Mouse (Mus musculus): ENCODE results near the gene Atp6v1e2. TPM values are rescaled to one million over a fixed set of nuclear protein-coding genes. Genes with fewer than 3 reads are reported as not detected.
A peak's percentile ranks its signal among the peaks of the same experiment; 100 is the strongest.

Atp6v1e2 gene
- polyA plus RNA-seq, 1 experiment from 2014 or later = not detected

GRCm38 (mm10) chr17:86909733-86910495 is 37.8 kb downstream of the Atp6v1e2 start:
- 66% methylated on average over 14 of the region's 14 CpGs for WGBS
- H3K4me1 ChIP-seq = peaks cover 19% of the 10 kb centered on the region
- no peak overlapping the region for H3K27ac ChIP-seq
- H3K36me3 ChIP-seq = no peaks in the 10 kb centered on the region
- no peak for ATAC-seq (replicated peaks; ENCODE audit: low FRiP score)
- H3K27me3 ChIP-seq = peaks cover 21% of the 10 kb centered on the region; the same call in 1 of the 2 replicates
- H3K9me3 ChIP-seq (replicated peaks) = no peaks in the 10 kb centered on the region
- no peak overlapping the region for H3K4me3 ChIP-seq (replicated peaks)
- no peak overlapping the region for H3K9ac ChIP-seq
- no peak overlapping the region for H3K4me2 ChIP-seq

GRCm38 (mm10) chr17:86908316-86908715 is 39.4 kb downstream of the Atp6v1e2 start:
- Histone ChIP-seq H3K9ac (no peak overlapping the region), H3K4me3 (replicated peaks) (no peak overlapping the region), H3K4me2 (no peak overlapping the region), H3K9me3 (replicated peaks) (no peaks in the 10 kb centered on the region), H3K27ac (no peak overlapping the region), H3K27me3 (peaks cover 21% of the 10 kb centered on the region; the same call in 1 of the 2 replicates), H3K4me1 (peaks cover 34% of the 10 kb centered on the region), H3K36me3 (no peaks in the 10 kb centered on the region)
- ATAC-seq (replicated peaks; ENCODE audit: low FRiP score) = no peak
- 49% methylated on average over 8 of the region's 8 CpGs for WGBS

GRCm38 (mm10) chr17:86907092-86907491 is 40.6 kb downstream of the Atp6v1e2 start:
- no peak overlapping the region for H3K4me3 ChIP-seq (replicated peaks)
- no peak overlapping the region for H3K9ac ChIP-seq
- H3K9me3 ChIP-seq (replicated peaks) = no peaks in the 10 kb centered on the region
- peaks cover 34% of the 10 kb centered on the region for H3K4me1 ChIP-seq
- H3K4me2 ChIP-seq = no peak overlapping the region
- H3K27me3 ChIP-seq = peaks cover 21% of the 10 kb centered on the region; the same call in 1 of the 2 replicates
- H3K36me3 ChIP-seq = no peaks in the 10 kb centered on the region
- 95% methylated on average over 3 of the region's 3 CpGs for WGBS
- ATAC-seq (replicated peaks; ENCODE audit: low FRiP score) = no peak
- no peak overlapping the region for H3K27ac ChIP-seq

GRCm38 (mm10) chr17:86906601-86907000 is 41.1 kb downstream of the Atp6v1e2 start:
- H3K27me3 ChIP-seq = peaks cover 21% of the 10 kb centered on the region; the same call in 1 of the 2 replicates
- WGBS = 24% methylated on average over 6 of the region's 6 CpGs
- H3K36me3 ChIP-seq = no peaks in the 10 kb centered on the region
- no peaks in the 10 kb centered on the region for H3K9me3 ChIP-seq (replicated peaks)
- no peak overlapping the region for H3K9ac ChIP-seq
- peaks cover 33% of the 10 kb centered on the region for H3K4me1 ChIP-seq
- no peak overlapping the region for H3K4me2 ChIP-seq
- H3K27ac ChIP-seq = no peak overlapping the region
- H3K4me3 ChIP-seq (replicated peaks) = no peak overlapping the region
- ATAC-seq (replicated peaks; ENCODE audit: low FRiP score) = no peak

- no peak for ATAC-seq (replicated peaks; ENCODE audit: low FRiP score)
- 2% methylated on average over 9 of the region's 9 CpGs for WGBS
- Histone ChIP-seq H3K9ac (no peak overlapping the region), H3K27me3 (peaks cover 21% of the 10 kb centered on the region; the same call in 1 of the 2 replicates), H3K36me3 (no peaks in the 10 kb centered on the region), H3K4me1 (peaks cover 30% of the 10 kb centered on the region), H3K4me3 (replicated peaks) (no peak overlapping the region), H3K9me3 (replicated peaks) (no peaks in the 10 kb centered on the region), H3K27ac (peak overlapping the region; percentile 63), H3K4me2 (peak overlapping the region; percentile 35)
These were observed 41.6 kb downstream of the Atp6v1e2 start for GRCm38 (mm10) chr17:86906136-86906461.

GRCm38 (mm10) chr17:86905297-86906135 is 42.2 kb downstream of the Atp6v1e2 start:
- Histone ChIP-seq H3K27me3 (peaks cover 21% of the 10 kb centered on the region; the same call in 1 of the 2 replicates), H3K27ac (peak overlapping the region; percentile 63), H3K36me3 (no peaks in the 10 kb centered on the region), H3K4me3 (replicated peaks) (no peak overlapping the region), H3K9me3 (replicated peaks) (no peaks in the 10 kb centered on the region), H3K4me2 (peak overlapping the region; percentile 35), H3K9ac (no peak overlapping the region), H3K4me1 (peaks cover 30% of the 10 kb centered on the region)
- peak; percentile 55 for ATAC-seq (replicated peaks; ENCODE audit: low FRiP score)
- 18% methylated on average over 19 of the region's 19 CpGs for WGBS

- no peak overlapping the region for H3K4me3 ChIP-seq (replicated peaks)
- ATAC-seq (replicated peaks; ENCODE audit: low FRiP score) = no peak
- no peak overlapping the region for H3K27ac ChIP-seq
- no peaks in the 10 kb centered on the region for H3K9me3 ChIP-seq (replicated peaks)
- peaks cover 19% of the 10 kb centered on the region; the same call in 1 of the 2 replicates for H3K27me3 ChIP-seq
- H3K4me1 ChIP-seq = peaks cover 32% of the 10 kb centered on the region
- H3K4me2 ChIP-seq = no peak overlapping the region
- 62% methylated on average over 3 of the region's 3 CpGs for WGBS
- no peaks in the 10 kb centered on the region for H3K36me3 ChIP-seq
- no peak overlapping the region for H3K9ac ChIP-seq
These were observed 43.5 kb downstream of the Atp6v1e2 start for GRCm38 (mm10) chr17:86904206-86904605.

GRCm38 (mm10) chr17:86903596-86903995 is 44.1 kb downstream of the Atp6v1e2 start:
- no peak overlapping the region for H3K9ac ChIP-seq
- H3K4me3 ChIP-seq (replicated peaks) = no peak overlapping the region
- no peaks in the 10 kb centered on the region for H3K36me3 ChIP-seq
- H3K27ac ChIP-seq = no peak overlapping the region
- no peak for ATAC-seq (replicated peaks; ENCODE audit: low FRiP score)
- no peak overlapping the region for H3K4me2 ChIP-seq
- H3K27me3 ChIP-seq = peaks cover 13% of the 10 kb centered on the region; the same call in 1 of the 2 replicates
- H3K4me1 ChIP-seq = peaks cover 32% of the 10 kb centered on the region
- no peaks in the 10 kb centered on the region for H3K9me3 ChIP-seq (replicated peaks)
- 32% methylated on average over 7 of the region's 7 CpGs for WGBS

- WGBS = 91% methylated on average over 14 of the region's 14 CpGs
- ATAC-seq (replicated peaks; ENCODE audit: low FRiP score) = no peak
These were observed 45.2 kb downstream of the Atp6v1e2 start for GRCm38 (mm10) chr17:86902399-86903067.

GRCm38 (mm10) chr17:86900564-86900963 is 47.1 kb downstream of the Atp6v1e2 start:
- no peak for ATAC-seq (replicated peaks; ENCODE audit: low FRiP score)
- 75% methylated on average over 5 of the region's 5 CpGs for WGBS
- no peaks in the 10 kb centered on the region for H3K9me3 ChIP-seq (replicated peaks)
- no peaks in the 10 kb centered on the region for H3K27me3 ChIP-seq
- no peak overlapping the region for H3K4me3 ChIP-seq (replicated peaks)
- peaks cover 24% of the 10 kb centered on the region for H3K4me1 ChIP-seq
- H3K36me3 ChIP-seq = no peaks in the 10 kb centered on the region
- no peak overlapping the region for H3K27ac ChIP-seq
- H3K4me2 ChIP-seq = no peak overlapping the region
- no peak overlapping the region for H3K9ac ChIP-seq

More at GRCm38 (mm10) chr17:86902399-86903067, 45.2 kb downstream of the Atp6v1e2 start:
- H3K9me3 ChIP-seq (replicated peaks) = no peaks in the 10 kb centered on the region
- no peaks in the 10 kb centered on the region for H3K36me3 ChIP-seq
- no peak overlapping the region for H3K4me2 ChIP-seq
- no peak overlapping the region for H3K27ac ChIP-seq
- peaks cover 29% of the 10 kb centered on the region for H3K4me1 ChIP-seq
- H3K27me3 ChIP-seq = peaks cover 8% of the 10 kb centered on the region; the same call in 1 of the 2 replicates
- no peak overlapping the region for H3K9ac ChIP-seq
- no peak overlapping the region for H3K4me3 ChIP-seq (replicated peaks)

- peaks cover 17% of the 10 kb centered on the region for H3K4me1 ChIP-seq
- no peak overlapping the region for H3K4me2 ChIP-seq
- H3K9ac ChIP-seq = no peak overlapping the region
- no peak for ATAC-seq (replicated peaks; ENCODE audit: low FRiP score)
- no peak overlapping the region for H3K27ac ChIP-seq
- H3K4me3 ChIP-seq (replicated peaks) = no peak overlapping the region
- H3K27me3 ChIP-seq = no peaks in the 10 kb centered on the region
- no peaks in the 10 kb centered on the region for H3K9me3 ChIP-seq (replicated peaks)
- no peaks in the 10 kb centered on the region for H3K36me3 ChIP-seq
- 61% methylated on average over 5 of the region's 5 CpGs for WGBS
These were observed 47.9 kb downstream of the Atp6v1e2 start for GRCm38 (mm10) chr17:86899821-86900220.

Measured in kidney, embryonic 15.5 days (tissue).